Mouse (Mus musculus) cerebral cortex, adult 2 months (tissue): ENCODE data around the gene Il13.

Experiments
- WGBS: fragments of 180-500 bp; shearing (Covaris S2); methylation state at CpG from one replicate; pipeline ENCODE4 v1.1.7; 2018; 5-methylcytosine and 5-hydroxymethylcytosine counted together

The Il13 gene

DNA sequence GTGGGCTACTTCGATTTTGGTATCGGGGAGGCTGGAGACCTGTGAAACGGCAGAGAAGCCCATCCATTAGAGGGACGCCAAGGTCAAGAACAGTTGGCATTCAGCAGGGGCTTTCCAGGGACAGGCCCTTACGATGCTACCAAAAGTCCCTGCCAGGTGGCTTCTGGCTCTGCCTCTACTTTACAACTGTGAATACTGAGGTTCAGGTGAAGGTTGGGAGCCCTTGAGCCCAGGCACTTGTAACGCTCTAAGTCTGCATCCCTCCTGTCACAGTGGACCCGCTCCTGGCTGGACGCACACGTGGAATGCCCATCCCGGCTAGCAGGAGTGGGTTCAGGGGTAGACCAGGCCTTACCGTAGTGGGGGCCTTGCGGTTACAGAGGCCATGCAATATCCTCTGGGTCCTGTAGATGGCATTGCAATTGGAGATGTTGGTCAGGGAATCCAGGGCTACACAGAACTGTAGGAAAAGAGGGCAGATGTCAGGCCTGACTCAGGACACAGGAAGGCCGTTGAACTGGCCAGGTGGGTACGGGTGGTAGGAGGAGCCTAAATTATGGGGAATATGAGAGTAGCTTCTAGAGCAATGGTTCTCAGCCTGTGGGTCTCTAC, 2.3 kb downstream of the Il13 start:
- 82% methylated on average over 14 of the region's 14 CpGs for WGBS

DNA sequence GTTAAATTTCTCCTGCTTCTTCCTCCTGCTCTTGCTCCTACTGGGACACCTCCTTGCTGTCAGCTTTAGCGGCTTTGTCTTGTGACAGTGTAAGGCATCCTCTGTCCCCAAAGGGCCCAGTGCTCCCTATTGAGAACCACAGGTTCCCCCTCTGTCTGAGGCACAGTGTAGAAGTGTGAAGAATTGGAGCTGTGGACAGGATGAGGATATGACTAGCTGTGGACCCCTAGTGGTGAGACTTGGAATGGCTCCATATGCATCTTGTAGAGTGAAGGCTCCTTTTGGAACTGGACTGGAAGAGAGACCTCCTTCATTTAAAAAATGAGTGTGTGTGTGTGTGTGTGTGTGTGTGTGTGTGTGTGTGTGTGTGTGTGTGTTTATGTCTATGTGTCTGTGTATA, 6.6 kb downstream of the Il13 start:
- WGBS = 24% methylated on average over 1 of the region's 1 CpGs

DNA sequence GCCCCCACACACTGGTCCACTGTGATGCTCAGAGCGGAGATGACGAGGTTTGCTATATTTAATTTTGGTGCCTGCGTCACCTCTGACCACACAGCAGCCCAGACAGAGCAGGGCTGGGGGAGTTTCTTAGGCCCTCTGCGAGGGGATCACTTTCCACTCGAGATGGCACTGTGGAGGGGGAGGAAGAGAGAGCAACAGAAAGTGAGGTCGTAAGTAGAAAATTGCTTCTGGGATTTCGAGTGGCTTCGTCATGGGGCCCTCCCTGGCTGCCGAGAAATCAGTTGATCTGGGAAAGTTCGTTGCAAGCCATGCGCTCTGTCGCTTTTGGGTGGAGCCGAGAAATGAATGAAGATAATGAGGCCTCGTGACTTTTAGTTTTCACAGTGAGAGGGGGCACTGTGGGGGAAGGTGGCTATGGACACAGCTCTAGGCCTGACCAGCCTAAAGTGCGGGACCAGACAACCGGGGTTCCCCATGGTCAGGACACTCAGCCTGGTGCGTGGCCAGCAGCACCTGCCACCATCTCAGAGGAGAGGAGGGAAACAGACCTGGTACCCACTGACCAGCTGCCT, 7.6 kb downstream of the Il13 start:
- WGBS = 87% methylated on average over 17 of the region's 17 CpGs

DNA sequence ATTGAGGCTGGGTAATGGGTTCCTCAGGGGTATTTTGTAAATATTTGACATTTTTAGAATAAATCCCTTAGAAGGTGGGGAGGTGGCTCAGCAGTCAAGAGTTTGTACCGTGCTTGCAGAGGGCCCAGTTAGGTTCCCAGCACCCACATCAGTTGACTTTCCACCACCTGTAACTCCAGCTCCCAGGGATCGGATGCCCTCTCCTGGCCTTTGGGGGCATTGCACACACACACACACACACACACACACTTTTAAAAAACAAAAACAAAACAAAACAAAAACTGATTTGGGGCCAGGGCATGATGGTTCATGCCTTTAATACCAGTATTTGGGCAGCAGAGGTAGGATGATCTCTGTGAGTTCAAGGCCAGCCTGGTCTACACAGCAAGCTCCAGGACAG, 10.4 kb downstream of the Il13 start:
- 100% methylated on average over 2 of the region's 2 CpGs for WGBS

DNA sequence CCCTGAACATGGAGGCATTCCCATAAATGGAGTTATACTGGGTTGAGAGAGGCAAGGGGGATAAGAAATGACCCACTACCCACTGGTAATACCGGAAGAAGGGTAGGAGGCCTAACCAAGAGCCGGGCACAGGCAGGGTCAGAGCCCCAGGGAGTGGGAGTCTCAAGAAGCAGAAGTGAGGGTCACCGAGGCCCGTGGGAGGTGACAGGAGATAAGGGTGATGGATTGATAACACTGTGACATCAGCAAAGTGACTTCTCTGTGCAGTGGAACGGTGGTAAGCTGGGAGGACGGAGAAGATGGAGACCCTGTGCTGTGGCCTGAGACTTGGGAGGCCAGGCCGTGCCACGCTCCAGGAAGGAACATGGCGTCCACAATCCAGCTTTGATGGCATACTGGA, 10.9 kb downstream of the Il13 start:
- WGBS = 96% methylated on average over 9 of the region's 9 CpGs

DNA sequence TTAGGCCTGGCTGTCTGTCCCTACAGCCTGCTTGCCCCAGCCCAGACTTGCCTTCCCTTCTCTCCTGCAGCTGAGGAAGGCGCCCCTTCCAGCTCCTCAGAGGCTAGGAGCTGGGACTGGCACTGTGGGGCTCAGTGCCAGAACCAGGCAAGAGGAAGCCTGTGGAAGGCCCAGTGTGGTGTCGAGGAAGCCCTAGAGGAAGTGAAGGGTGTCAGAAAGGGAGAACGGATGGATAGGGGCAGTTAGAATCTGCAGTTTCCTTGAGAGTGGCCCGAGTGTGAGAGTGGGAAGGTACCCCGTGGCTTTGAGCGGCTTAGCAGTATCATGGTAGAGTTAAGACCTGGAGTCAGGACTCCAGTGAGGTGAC, 12.1 kb downstream of the Il13 start:
- 76% methylated on average over 6 of the region's 6 CpGs for WGBS

DNA sequence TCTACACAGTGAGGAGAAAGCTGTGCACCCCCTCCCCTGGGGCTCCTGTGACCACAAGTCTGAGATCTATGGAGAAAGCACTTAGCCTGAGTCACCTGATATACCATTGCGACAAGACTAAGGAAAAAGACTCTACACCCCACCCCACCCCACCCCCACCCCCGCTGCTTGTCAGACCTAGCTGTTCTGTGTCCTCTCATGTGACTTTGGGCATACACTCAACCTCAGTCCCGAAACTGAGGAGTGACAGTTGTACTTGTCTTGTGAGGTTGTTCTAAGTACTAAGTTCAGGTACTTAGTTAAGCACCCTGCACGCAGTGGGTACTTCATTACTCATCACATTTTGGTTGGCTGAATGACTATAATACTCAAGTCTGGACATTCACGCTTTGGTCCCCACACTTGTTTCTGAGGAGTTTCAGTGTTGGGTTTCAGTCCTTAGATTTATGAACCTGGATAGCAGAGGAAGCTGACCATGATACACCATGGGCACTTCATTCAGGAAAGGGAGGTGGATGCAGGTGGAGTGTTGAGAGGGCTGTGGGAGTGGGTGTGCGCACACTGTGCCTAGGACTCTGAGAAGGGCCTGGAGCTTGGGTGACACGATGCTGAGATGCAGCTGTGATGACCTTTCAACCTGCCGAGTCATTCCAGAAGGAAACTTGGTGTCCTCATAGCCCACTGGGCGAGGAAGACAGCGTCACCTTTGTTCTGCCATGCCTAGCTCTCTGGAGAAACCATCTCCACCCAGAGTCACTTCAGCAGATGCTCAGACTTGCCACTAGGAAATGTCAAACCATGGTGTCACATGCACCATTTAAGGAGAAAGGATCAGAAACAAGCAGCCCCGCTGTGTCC, 12.7 kb downstream of the Il13 start:
- 92% methylated on average over 11 of the region's 11 CpGs for WGBS

DNA sequence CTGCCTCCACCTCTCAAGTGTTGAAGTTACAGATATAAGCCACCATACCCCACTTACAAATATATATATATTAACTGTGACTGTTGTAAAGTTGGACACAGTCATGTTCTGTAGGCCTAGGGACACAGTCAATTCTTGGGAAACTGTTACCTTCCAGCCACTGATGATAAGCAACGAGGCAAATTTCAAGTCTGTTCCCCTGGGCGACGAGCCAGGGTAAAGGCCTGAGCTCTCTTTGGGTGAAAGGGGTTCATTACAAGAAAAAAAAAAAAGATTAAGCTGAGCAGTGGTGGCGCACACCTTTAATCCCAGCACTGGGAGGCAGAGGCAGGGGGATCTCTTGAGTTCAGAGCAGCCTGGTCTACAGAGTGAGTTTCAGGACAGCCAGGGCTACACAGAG, 14.4 kb downstream of the Il13 start:
- 95% methylated on average over 4 of the region's 4 CpGs for WGBS

DNA sequence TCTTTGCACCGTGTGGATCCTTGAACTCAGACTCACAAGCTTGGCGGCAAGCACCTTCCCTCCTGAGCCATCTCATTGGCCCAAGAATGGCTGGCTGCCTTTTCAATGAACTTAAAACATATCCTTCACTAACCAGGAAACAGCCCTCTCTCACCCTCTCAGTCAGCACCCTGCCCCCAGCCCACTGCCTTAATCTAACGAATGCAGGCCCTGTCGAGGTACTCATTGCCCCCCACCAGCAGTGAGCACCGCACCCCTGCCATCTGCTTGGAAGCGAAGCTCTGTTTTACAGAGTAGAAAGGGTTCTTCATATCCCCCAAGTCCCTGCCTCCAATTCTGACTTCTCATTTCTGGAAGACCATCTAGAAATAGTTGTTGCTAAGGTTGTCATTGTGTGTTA, 15.1 kb downstream of the Il13 start:
- WGBS = 78% methylated on average over 6 of the region's 6 CpGs

DNA sequence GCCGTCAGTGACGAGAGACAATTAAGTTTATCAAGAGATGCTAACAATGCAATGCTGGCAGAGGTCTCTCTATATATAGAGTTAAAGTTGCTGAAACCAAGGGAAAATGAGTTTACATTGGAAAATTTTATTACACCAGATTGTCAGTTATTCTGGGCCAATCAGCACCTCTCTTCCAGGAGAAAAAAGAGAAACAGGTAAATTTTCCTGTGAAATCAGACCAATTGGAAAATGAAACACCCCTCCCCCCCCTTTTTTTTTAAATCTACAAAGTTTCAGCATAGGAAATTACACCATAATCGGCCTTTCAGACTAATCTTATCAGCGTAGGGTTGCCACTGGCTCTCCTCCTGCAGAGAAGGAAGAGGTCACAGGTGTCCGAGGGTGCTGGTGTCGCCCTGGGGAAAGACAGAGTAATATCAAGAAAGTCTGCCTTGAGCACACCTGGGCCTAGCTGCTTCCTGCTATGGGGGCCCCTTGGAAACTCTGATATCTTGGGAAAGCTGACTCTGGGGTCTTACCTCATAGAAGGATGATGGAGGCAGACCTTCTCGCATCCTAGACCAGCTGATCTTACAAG, 15.8 kb downstream of the Il13 start, which contains the start of gene Il4:
Il4 (minus strand) TSS at position 51 of the 580 bp plus-strand sequence.
- WGBS = 93% methylated on average over 7 of the region's 7 CpGs

DNA sequence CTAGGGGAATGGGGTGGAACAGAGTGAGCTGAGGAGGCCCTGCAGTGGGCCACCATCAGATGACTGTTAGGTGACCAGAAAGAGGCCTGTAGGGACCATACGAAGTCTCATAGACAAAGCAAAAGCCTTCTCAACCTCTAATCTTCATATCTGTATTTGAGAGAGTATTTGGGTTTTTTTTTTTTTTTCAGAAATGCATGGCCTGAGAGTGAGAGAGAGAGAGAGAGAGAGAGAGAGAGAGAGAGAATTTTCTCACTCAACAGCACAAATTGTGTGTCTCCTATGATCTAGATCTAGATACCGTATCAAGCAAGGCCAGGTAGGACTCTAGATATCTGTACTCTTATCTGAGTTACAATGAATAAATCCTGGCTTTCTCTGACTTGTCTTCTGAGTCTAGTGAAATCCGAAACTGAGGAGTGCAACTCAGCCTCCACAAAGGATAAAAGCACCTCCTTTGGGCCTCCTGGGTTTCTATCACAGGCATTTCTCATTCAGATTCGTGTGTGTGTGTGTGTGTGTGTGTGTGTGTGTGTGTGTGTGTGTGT, 16.9 kb downstream of the Il13 start:
- WGBS = 74% methylated on average over 4 of the region's 4 CpGs

DNA sequence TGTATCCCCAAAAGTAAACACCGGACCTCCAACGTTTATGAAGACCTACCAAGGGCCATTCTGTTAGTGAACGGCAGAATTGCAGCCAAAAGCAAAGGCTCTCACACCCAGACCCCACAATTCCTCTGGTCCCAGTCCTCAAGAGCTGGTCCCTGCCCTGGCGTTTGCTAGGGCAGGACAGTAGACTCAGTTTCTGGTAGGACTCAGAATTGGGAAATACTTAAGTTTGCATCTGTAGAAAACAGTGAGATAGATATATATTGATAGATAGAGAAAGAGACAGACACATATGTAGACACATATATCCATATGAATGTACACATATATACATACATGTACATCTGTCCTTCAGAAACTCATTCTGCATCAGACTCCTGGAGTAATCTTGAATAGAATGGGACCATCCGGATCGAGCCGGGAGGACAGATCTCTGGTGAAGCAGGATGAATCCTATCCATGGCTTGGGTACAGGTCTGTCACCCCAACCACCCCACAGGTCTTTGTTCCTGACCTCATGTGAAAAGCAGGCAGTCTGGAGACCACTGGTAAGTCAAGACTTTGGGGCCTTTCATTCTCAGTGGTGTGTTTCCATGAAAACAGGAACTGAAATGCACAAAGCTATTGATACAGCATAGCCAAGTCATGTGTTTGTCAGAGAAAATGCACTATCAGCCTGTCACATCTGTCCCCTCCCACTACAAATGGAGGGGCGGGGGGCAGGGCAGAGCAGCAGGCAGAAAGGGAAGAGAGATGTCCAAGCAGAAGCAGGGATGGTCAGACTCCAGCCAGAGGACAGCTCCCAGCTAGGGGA, 17.5 kb downstream of the Il13 start:
- WGBS = 85% methylated on average over 8 of the region's 8 CpGs

DNA sequence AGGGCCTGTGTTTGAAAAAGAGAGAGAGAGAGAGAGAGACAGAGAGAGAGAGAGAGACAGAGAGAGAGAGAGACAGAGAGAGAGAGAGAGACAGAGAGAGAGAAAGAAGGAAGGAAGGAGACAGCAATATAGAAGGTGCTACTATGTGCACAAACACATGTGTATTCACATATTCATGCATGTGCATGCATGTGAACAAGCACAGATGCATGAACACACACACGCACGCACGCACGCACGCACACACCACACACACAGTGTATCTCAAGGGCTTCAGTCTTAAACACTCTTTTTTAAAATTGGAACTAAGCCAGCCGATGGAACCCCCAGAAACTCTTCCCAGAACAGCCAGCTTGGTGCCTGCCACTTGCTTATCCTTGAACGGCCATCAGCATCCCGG, 18.9 kb downstream of the Il13 start:
- WGBS = 92% methylated on average over 8 of the region's 8 CpGs

DNA sequence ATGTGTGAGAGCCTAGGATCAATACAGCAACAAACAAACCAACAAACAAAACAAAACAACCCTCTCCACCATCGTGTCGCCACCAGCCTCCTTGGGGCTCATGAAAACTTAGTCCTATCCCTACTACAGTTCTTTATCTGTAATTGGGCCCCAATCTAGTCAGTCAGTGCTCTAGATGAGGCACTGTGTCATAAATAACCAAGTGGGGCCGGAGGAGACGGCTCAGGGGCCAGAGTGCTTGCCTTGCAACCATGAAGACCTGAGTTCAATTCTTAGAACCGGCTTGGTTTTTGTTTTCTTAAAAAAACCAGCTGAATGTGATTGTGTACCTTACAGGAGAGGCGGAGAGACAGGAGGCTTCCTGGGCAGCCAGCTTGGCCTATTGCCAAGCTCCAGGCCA, 19.3 kb downstream of the Il13 start:
- WGBS = 69% methylated on average over 6 of the region's 6 CpGs

DNA sequence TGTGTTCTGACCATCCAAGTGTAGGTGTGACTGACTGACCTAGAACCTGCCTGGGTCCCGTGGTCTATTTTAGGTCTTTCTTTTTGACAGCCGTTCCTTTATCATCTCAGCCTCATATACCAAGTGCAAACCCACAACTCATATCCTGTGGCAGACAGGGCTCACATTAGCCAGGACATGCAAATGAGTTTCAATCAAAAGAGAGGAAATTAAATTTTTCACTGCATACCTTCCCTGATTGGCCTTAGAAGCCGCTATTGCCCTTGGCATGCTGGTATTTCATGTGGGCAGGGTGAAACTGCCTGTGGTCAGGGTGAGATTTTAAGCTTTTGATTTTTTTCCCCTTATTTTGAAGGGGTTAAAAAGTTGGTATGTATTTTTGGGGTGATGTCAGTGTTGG, 24.8 kb downstream of the Il13 start:
- WGBS = 90% methylated on average over 3 of the region's 3 CpGs

DNA sequence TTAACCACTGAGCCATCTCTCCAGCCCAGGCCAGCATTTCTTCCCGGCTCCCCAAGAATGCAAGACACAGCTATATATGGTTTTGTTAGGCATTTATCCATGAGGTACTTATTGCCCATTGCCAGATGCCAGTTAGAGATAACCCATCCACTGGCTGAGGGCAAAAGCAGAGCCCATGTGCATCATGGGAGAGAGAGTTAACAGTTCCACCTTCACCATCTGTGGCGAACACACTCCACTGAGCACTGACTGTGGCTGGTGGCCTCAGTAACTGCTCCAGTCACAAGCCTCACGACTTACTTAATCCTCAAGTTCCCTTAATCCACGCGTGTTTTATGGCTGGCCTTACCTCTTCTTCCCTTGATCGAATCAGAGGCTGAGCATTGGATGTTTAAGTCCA, 25.3 kb downstream of the Il13 start:
- WGBS = 83% methylated on average over 6 of the region's 6 CpGs

DNA sequence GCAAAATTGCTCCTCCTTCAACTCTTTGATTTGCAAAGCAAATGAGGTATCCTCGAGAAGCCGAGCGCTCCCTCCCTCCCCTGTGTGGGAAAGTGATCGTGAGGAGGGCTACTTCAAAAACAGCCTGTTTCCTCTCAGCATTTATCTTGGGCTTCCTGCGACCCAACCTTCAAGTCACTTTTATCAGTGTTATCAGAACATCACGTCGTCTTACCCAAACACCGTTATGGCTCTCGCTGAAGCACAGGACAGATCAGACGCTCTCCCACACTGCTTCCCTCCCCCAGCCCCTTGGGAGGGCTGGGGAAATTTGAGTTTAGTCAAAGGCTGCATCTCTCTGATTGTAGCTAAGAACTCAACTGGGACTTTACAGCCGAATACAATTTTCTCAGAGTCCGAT, 28.9 kb downstream of the Il13 start:
- WGBS = 21% methylated on average over 12 of the region's 12 CpGs

DNA sequence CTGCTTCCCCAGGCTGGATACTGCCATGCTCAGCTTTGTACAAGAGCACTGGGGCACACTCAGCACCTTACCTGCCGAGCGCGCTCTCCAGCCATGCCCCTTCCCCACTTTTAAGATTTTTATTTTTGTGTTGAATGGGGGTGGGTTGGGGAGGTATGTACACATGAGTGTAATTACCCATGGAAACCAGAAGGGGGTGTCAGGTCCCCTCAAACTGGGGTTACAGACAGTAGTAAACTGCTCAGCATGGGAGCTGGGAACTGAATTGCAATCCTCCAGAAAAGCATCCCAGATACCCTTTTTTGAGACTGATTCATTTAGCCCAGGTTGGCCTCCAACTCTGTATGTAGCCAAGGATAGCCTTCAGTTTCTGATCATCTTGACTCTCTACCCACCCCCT, 29.5 kb downstream of the Il13 start:
- WGBS = 98% methylated on average over 3 of the region's 3 CpGs

DNA sequence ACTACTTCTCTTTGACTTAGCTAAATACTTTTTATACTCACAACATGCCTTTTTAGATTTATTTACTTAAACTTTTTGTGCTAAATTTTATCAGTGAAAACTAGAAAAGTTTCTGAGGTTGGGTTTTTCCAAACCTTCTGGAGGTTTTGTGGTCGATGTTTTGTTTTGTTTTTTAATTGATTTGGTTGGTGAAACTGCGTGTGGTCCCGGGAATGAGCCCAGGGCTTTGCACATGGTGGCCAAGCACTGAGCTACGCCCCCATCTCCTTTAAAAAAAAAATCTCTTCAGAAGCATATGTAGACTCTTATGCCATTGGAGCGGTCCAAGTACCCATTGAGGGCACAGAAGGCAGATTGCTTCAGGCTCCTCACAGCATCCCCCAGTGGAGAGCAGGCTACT, 43.4 kb downstream of the Il13 start:
- 93% methylated on average over 5 of the region's 5 CpGs for WGBS

DNA sequence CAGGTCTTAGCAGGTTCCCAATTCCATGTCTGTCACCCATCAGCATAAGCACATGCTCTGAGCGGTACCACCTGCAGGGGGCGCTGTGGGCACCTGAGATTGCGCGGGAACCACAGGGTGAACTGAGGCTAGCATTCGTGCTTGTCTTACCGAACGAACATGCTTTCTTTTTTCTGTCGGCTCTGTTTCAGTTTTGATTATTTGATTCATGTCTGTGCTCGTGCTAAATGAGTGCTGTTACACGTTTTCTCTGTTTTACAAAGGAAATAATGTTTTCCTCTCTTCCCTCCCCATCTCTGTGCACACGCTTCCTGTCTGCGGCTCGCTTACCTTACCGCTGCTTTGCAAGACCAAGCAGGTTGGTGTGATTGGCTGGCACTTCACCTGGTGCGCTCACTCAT, 44.1 kb downstream of the Il13 start:
- WGBS = 48% methylated on average over 15 of the region's 15 CpGs

DNA sequence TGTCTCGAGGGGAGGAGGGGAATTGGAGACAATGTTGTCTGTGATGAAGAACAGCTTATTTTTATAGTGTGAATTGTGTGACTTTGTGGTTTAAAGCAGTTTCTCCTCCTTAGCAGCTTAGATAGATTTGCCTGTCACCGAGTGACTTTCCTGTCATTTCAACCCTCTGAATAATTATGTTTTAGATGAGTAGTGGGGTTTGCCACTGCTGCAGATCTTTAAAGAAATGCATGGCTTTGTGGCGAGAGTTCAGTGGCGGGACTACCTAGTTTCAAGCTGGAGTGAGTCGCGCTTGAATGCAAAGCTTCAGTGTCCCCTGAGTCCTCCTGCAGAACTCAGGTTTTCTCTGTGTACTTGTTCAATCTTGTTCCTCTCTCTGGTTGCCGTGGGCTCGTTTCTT, 46.2 kb downstream of the Il13 start:
- 79% methylated on average over 8 of the region's 8 CpGs for whole genome bisulfite sequencing

DNA sequence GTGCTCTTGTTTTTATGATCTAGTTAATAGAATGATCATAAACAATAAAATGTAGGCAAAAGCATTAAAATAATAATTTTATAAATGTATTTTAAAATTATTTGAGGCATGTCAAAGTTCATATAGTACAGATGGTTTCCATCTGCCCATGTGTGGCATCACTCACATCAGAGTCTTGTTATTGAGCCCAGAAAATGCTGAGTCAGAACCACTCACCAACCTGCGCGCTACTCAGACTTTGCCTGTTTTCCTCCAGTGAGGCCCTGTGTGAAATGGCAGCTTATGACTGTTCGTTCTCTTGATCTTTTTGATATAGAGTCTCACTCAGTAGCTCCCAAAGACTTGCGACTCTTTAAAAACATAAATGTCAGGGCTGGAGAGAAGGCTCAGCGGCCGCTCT, 49.0 kb downstream of the Il13 start:
- WGBS = 75% methylated on average over 6 of the region's 6 CpGs
